Mouse (Mus musculus) cortical plate, adult 2 months (tissue): ENCODE data around the gene Slc7a10.

ENCODE experiments used
- CTCF ChIP-seq: fragments of 200-500 bp; IDR thresholded peaks from 2 replicates; pipeline ENCODE4 v1.5.1; 2011; ENCODE audit warnings: mild to moderate bottlenecking, control low read depth, low read length; ENCODE audit not compliant: insufficient read depth; ENCODE audit errors: extremely low read depth
- POLR2A ChIP-seq: fragments of 200-500 bp; IDR thresholded peaks from 2 replicates; pipeline ENCODE4 v1.6.1; 2011; ENCODE audit warnings: mild to moderate bottlenecking, low read length, control low read depth; ENCODE audit not compliant: insufficient read depth; ENCODE audit errors: extremely low read depth

DNA sequence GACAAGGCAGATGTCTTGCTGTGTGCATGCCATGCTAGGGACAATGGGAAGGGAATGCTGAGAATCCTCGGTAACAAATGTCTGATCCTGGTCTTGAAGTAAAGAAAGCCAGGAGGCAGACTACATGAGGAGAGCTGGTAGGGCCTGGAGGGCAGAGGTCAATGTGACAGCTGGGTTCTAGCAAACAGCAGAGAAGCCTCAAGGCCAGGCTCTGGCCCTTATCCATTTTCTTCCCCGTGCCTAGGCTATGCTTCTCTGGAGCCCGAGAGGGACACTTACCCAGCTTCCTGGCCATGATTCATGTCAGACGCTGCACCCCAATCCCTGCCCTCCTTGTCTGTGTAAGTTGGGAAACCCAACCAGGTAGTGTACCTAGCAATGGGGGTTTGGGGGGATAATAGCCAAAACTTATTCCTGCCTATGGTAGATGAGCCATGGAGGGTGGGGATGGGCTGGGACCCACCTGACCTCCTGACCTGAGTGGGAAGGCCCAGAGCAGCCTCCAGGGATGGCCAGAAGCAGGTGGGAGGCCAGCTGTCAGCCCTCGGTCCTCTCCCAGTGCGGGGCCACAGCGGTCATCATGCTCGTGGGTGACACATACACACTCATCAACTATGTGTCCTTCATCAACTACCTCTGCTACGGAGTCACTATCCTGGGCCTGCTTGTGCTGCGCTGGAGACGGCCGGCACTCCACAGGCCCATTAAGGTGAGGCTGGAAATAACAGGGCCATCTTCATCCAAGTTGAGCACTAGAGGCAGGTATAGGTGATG lies 13.0 kb downstream of the Slc7a10 start:
- TF ChIP-seq CTCF, result no peak
- no peak for TF ChIP-seq POLR2A
